Comparison of ENCODE assay signal across 24 mouse cellular contexts in genomic region chr6:37149196-37149595, GRCm38 (mm10).
A peak's percentile ranks its signal among the peaks of the same experiment; 100 is the strongest.
DNase-seq lines count a peak whose midpoint lies in the region; ATAC-seq lines count a peak whose summit lies in the region.
"Had no signal": no experiment of that assay in that cellular context is flagged by ENCODE, and none has a peak within 500 bp of the region (broad histone marks: within the 10 kb centered on the region; RNA-seq: fewer than 3 reads in every experiment).

No protein-coding gene starts in this region.

- no peaks in the 10 kb centered on the region for H3K4me1 ChIP-seq in hindbrain, embryonic 11.5 days (replicated peaks; ENCODE audit: control insufficient read depth, insufficient read depth, low read length)
- H3K4me1 ChIP-seq: hindbrain, embryonic 15.5 days; lung, embryonic 15.5 days; midbrain, embryonic 10.5 days had no signal

- H3K27ac ChIP-seq in hindbrain, embryonic 11.5 days (ENCODE audit: low read depth, low read length), result no peak overlapping the region
- H3K27ac ChIP-seq: forebrain, embryonic 15.5 days; hindbrain, embryonic 15.5 days; limb, embryonic 13.5 days; lung, embryonic 15.5 days; midbrain, embryonic 10.5 days had no signal

- WGBS in hindbrain, embryonic 11.5 days, result 89% methylated on average over 6 of the region's 6 CpGs

- intact Hi-C loops in left cerebral cortex, postnatal 4 days (cut with DNase I), result no loop called here

- H3K4me2 ChIP-seq in hindbrain, embryonic 11.5 days (replicated peaks; ENCODE audit: low read depth, low read length), result no peak overlapping the region
- H3K4me2 ChIP-seq: forebrain, embryonic 15.5 days; heart, embryonic 12.5 days; hindbrain, embryonic 15.5 days; limb, embryonic 13.5 days; liver, embryonic 11.5 days; lung, embryonic 15.5 days had no signal

- H3K9ac ChIP-seq in hindbrain, embryonic 11.5 days (ENCODE audit: low read depth, low read length), result no peak overlapping the region
- H3K9ac ChIP-seq: forebrain, embryonic 15.5 days; heart, embryonic 12.5 days; hindbrain, embryonic 15.5 days; limb, embryonic 13.5 days; lung, embryonic 15.5 days had no signal

- H3K36me3 ChIP-seq in hindbrain, embryonic 11.5 days (ENCODE audit: control insufficient read depth, insufficient read depth, low read length), result no peaks in the 10 kb centered on the region
- H3K36me3 ChIP-seq: forebrain, embryonic 15.5 days; heart, embryonic 12.5 days; hindbrain, embryonic 15.5 days; limb, embryonic 13.5 days; lung, embryonic 15.5 days; midbrain, embryonic 10.5 days had no signal

- H3K4me3 ChIP-seq in hindbrain, embryonic 11.5 days (ENCODE audit: low read depth, low read length), result no peak overlapping the region
- H3K4me3 ChIP-seq: forebrain, embryonic 15.5 days; heart, embryonic 12.5 days; hindbrain, embryonic 15.5 days; limb, embryonic 13.5 days; lung, embryonic 15.5 days; midbrain, embryonic 10.5 days had no signal

- DNase-seq in left cerebral cortex, postnatal 4 days, result peak; percentile 20
- no peak for DNase-seq in left cerebral cortex, adult 9 months (ENCODE audit: low spot score in 2 of 2)
- peak; percentile 58 to 59 for DNase-seq in cerebellum, adult 18-20 months
- DNase-seq in cerebellum, postnatal 10 days, result peak; percentile 65 to 70
- no peak for DNase-seq in hindbrain, embryonic 11.5 days (ENCODE audit: low spot score)
- DNase-seq in thymus, postnatal 4 days, result no peak
- no peak for DNase-seq in urinary bladder, postnatal 25 days (ENCODE audit: low spot score)
- DNase-seq: adrenal gland, adult 8-10 months; B cell, adult 2 months; gastrocnemius, postnatal 25 days; heart, adult 18-20 months; kidney, adult 11 months; kidney, postnatal 14 days; spleen, adult 18-20 months; thymus, postnatal 25 days had no signal

- H3K27me3 ChIP-seq in hindbrain, embryonic 11.5 days (ENCODE audit: control insufficient read depth, insufficient read depth, low read length), result no peaks in the 10 kb centered on the region
- H3K27me3 ChIP-seq: forebrain, embryonic 15.5 days; heart, embryonic 12.5 days; hindbrain, embryonic 15.5 days; limb, embryonic 13.5 days; lung, embryonic 15.5 days had no signal

- ATAC-seq in hindbrain, embryonic 11.5 days (ENCODE audit: low FRiP score), result no peak
- ATAC-seq: forebrain, embryonic 15.5 days; inflammation-experienced regulatory T-cells, adult 6 months; midbrain, embryonic 16.5 days had no signal

- H3K9me3 ChIP-seq in hindbrain, embryonic 11.5 days (ENCODE audit: control insufficient read depth, low read length), result no peaks in the 10 kb centered on the region
- H3K9me3 ChIP-seq: forebrain, embryonic 15.5 days; heart, embryonic 12.5 days; hindbrain, embryonic 15.5 days; limb, embryonic 13.5 days; lung, embryonic 15.5 days; midbrain, embryonic 10.5 days had no signal

Comparison
In these comparisons a context has a peak if more than half of its experiments do, and no peak if none do; other contexts are left out.
1. DNase-seq: peak in left cerebral cortex, postnatal 4 days (single experiment), cerebellum, adult 18-20 months (2 of 2) and cerebellum, postnatal 10 days (2 of 2); none in left cerebral cortex, adult 9 months (0 of 2), hindbrain, embryonic 11.5 days (single experiment), thymus, postnatal 4 days (single experiment) and urinary bladder, postnatal 25 days (single experiment).